Mouse (Mus musculus) G1E (cell line): ENCODE data around the gene Aen. TPM values are rescaled to one million over a fixed set of nuclear protein-coding genes. Genes with fewer than 3 reads are reported as not detected.
A peak's percentile ranks its signal among the peaks of the same experiment; 100 is the strongest.

Source experiments
- ATAC-seq: 2 replicates; pipeline ENCODE4 v1.8.0; 2016; ENCODE audit warnings: mild to moderate bottlenecking; ENCODE audit not compliant: insufficient number of reproducible peaks, poor library complexity, low FRiP score, severe bottlenecking; ENCODE audit errors: extremely low read depth
- DNase-seq: peaks from one replicate; pipeline ENCODE4 v3.0.0; 2012; ENCODE audit warnings: low spot score
- H3K27me3 ChIP-seq: 2 replicates; pipeline ENCODE4 v1.6.1; 2012; ENCODE audit warnings: mild to moderate bottlenecking, low read length, inconsistent platforms; ENCODE audit not compliant: insufficient read depth
- H3K36me3 ChIP-seq: replicated peaks from 2 replicates; pipeline ENCODE3; 2012; ENCODE audit warnings: mild to moderate bottlenecking, inconsistent platforms
- H3K4me1 ChIP-seq: 2 replicates; pipeline ENCODE4 v1.6.1; 2012; ENCODE audit warnings: low read depth, low read length, inconsistent platforms, mixed read lengths; ENCODE audit not compliant: insufficient read depth
- H3K4me3 ChIP-seq: 2 replicates; pipeline ENCODE4 v1.5.1; 2012; ENCODE audit warnings: low read depth, mild to moderate bottlenecking, inconsistent platforms, low read length, moderate library complexity, mixed read lengths
- H3K9me3 ChIP-seq: replicated peaks from 2 replicates; pipeline ENCODE4 v1.6.1; 2012; ENCODE audit warnings: inconsistent platforms
- CTCF ChIP-seq: IDR thresholded peaks from 2 replicates; pipeline ENCODE4 v1.5.1; 2012; ENCODE audit warnings: low read depth, low read length, inconsistent platforms, mixed read lengths
- GATA1 ChIP-seq: IDR thresholded peaks from 2 replicates; pipeline ENCODE4 v1.6.1; 2012; ENCODE audit warnings: borderline replicate concordance, low read length, inconsistent platforms, mixed read lengths
- GATA2 ChIP-seq: IDR thresholded peaks from 2 replicates; pipeline ENCODE4 v1.6.1; 2012; ENCODE audit warnings: low read depth, low read length, inconsistent platforms, borderline replicate concordance
- POLR2AphosphoS5 ChIP-seq: IDR thresholded peaks from 2 replicates; pipeline ENCODE4 v1.6.1; 2012; ENCODE audit warnings: low read depth, low read length, inconsistent platforms; ENCODE audit not compliant: insufficient replicate concordance
- TAL1 ChIP-seq: conservative IDR thresholded peaks from 2 replicates; pipeline ENCODE4 v1.6.1; 2012; ENCODE audit warnings: low read depth, low read length, inconsistent platforms, mixed read lengths
- polyA plus RNA-seq: library from polyadenylated mRNA; stranded (reverse); fragments of >175 nt; gene quantifications from 2 replicates; pipeline ENCODE4 v1.2.3, GENCODE M21; 2012
- total RNA-seq, 2 experiments: library from RNA; stranded (forward) in 1 of 2; stranded (reverse) in 1 of 2; fragments of 200-1000 nt in 1 of 2; fragments of >200 nt in 1 of 2; fragmentation: Nextera tagmentation in 1 of 2; gene quantifications; 2 replicates each; pipeline ENCODE4 v1.2.3; 2014 to 2017

The Aen gene
- total and polyA plus RNA-seq, 3 experiments: 18.7 to 116 (median 38.7) TPM

- Histone ChIP-seq H3K4me1 (peaks cover 21% of the 10 kb centered on the region), H3K27me3 (peaks cover 44% of the 10 kb centered on the region), H3K4me3 (no peak overlapping the region), H3K36me3 (no peaks in the 10 kb centered on the region), H3K9me3 (no peaks in the 10 kb centered on the region)
- no peak for TF ChIP-seq TAL1
- no peak for TF ChIP-seq POLR2AphosphoS5
- no peak for TF ChIP-seq CTCF
- TF ChIP-seq GATA2: no peak
- TF ChIP-seq GATA1: no peak
- no peak for DNase-seq
- ATAC-seq: peak; percentile 22; the same call in 1 of the 2 replicates
These were observed 31.7 kb upstream of the Aen start for GRCm38 (mm10) chr7:78863796-78864445.

- Histone ChIP-seq H3K4me3 (no peak overlapping the region), H3K27me3 (peaks cover 44% of the 10 kb centered on the region), H3K4me1 (peaks cover 21% of the 10 kb centered on the region), H3K9me3 (no peaks in the 10 kb centered on the region), H3K36me3 (no peaks in the 10 kb centered on the region)
- ATAC-seq (no peak), DNase-seq (no peak)
- TF ChIP-seq POLR2AphosphoS5 (no peak), GATA2 (no peak), GATA1 (no peak), CTCF (no peak), TAL1 (no peak)
These were observed 31.2 kb upstream of the Aen start for GRCm38 (mm10) chr7:78864446-78864802.

- ATAC-seq (no peak), DNase-seq (no peak)
- H3K4me1 ChIP-seq: peaks cover 21% of the 10 kb centered on the region
- no peaks in the 10 kb centered on the region for H3K36me3 ChIP-seq
- no peak for TF ChIP-seq POLR2AphosphoS5
- TF ChIP-seq TAL1: no peak
- no peak for TF ChIP-seq GATA2
- no peak for TF ChIP-seq GATA1
- no peak for TF ChIP-seq CTCF
- H3K4me3 ChIP-seq: no peak overlapping the region
- peaks cover 44% of the 10 kb centered on the region for H3K27me3 ChIP-seq
- no peaks in the 10 kb centered on the region for H3K9me3 ChIP-seq
These were observed 30.3 kb upstream of the Aen start for GRCm38 (mm10) chr7:78865212-78865949.

- Histone ChIP-seq H3K9me3 (no peaks in the 10 kb centered on the region), H3K4me1 (peaks cover 23% of the 10 kb centered on the region), H3K4me3 (no peak overlapping the region), H3K36me3 (no peaks in the 10 kb centered on the region), H3K27me3 (peaks cover 34% of the 10 kb centered on the region)
- TF ChIP-seq GATA2 (no peak), POLR2AphosphoS5 (no peak), CTCF (no peak), GATA1 (no peak), TAL1 (no peak)
- ATAC-seq (no peak), DNase-seq (no peak)
These were observed 26.9 kb upstream of the Aen start for GRCm38 (mm10) chr7:78868731-78869130.

- TF ChIP-seq GATA2 (no peak), POLR2AphosphoS5 (no peak), CTCF (no peak), GATA1 (no peak), TAL1 (no peak)
- Histone ChIP-seq H3K4me1 (0 out of 2 replicates have a peak, but pooled peaks cover 2% of the 10 kb centered on the region), H3K9me3 (no peaks in the 10 kb centered on the region), H3K4me3 (no peak overlapping the region), H3K36me3 (no peaks in the 10 kb centered on the region), H3K27me3 (peaks cover 19% of the 10 kb centered on the region)
- no peak for ATAC-seq
- DNase-seq: no peak
These were observed 23.3 kb upstream of the Aen start for GRCm38 (mm10) chr7:78872366-78872765.

- Histone ChIP-seq H3K4me3 (no peak overlapping the region), H3K27me3 (peaks cover 19% of the 10 kb centered on the region), H3K9me3 (no peaks in the 10 kb centered on the region), H3K36me3 (no peaks in the 10 kb centered on the region), H3K4me1 (0 out of 2 replicates have a peak, but pooled peaks cover 2% of the 10 kb centered on the region)
- no peak for ATAC-seq
- no peak for DNase-seq
- no peak for TF ChIP-seq TAL1
- no peak for TF ChIP-seq POLR2AphosphoS5
- no peak for TF ChIP-seq GATA1
- TF ChIP-seq CTCF: no peak
- no peak for TF ChIP-seq GATA2
These were observed 22.8 kb upstream of the Aen start for GRCm38 (mm10) chr7:78872831-78873230.

GRCm38 (mm10) chr7:78881607-78882468 is 13.8 kb upstream of the Aen start:
- ATAC-seq (no peak), DNase-seq (no peak)
- peaks cover 5% of the 10 kb centered on the region for H3K4me1 ChIP-seq
- H3K9me3 ChIP-seq: no peaks in the 10 kb centered on the region
- no peaks in the 10 kb centered on the region for H3K36me3 ChIP-seq
- H3K4me3 ChIP-seq: peak overlapping the region; percentile 33; the same call in 1 of the 2 replicates
- TF ChIP-seq TAL1 (no peak), CTCF (no peak)
- H3K27me3 ChIP-seq: peaks cover 71% of the 10 kb centered on the region
